Mouse (Mus musculus): ENCODE data around the gene Dhrs13. TPM values are rescaled to one million over a fixed set of nuclear protein-coding genes. Genes with fewer than 3 reads are reported as not detected.
A peak's percentile ranks its signal among the peaks of the same experiment; 100 is the strongest.
"Not testable (repeated sequence)": the region's sequence is repeated elsewhere in the genome, so short reads cannot be mapped to it uniquely, and the experiment has no call there.

Gene Dhrs13
- polyA plus RNA-seq, 1 experiment, result 10.8 TPM

GRCm38 (mm10) chr11:78032809-78033195 lies 722 bp downstream of the Dhrs13 start:
- peaks cover 4% of the 10 kb centered on the region for H3K4me1 ChIP-seq (ENCODE audit: control insufficient read depth, insufficient read depth, low read length)
- TF ChIP-seq CTCF (IDR thresholded peaks at IDR 0.05; ENCODE audit: control insufficient read depth, insufficient read depth, low read length) (no peak), POLR2A (IDR thresholded peaks at IDR 0.05; ENCODE audit: borderline replicate concordance, control insufficient read depth, low read depth, low read length) (no peak)
- no peak overlapping the region for H3K27ac ChIP-seq (ENCODE audit: control insufficient read depth, insufficient read depth, low read depth, low read length, poor library complexity)
- WGBS, result 15% methylated on average over 5 of the region's 5 CpGs
- H3K4me3 ChIP-seq (replicated peaks; ENCODE audit: control insufficient read depth, low read depth, low read length), result peak overlapping the region; percentile 65

GRCm38 (mm10) chr11:78033931-78034617 lies 2.0 kb downstream of the Dhrs13 start:
- H3K4me1 ChIP-seq (ENCODE audit: control insufficient read depth, insufficient read depth, low read length), result peaks cover 4% of the 10 kb centered on the region
- TF ChIP-seq POLR2A (IDR thresholded peaks at IDR 0.05; ENCODE audit: borderline replicate concordance, control insufficient read depth, low read depth, low read length) (no peak), CTCF (IDR thresholded peaks at IDR 0.05; ENCODE audit: control insufficient read depth, insufficient read depth, low read length) (no peak)
- H3K4me3 ChIP-seq (replicated peaks; ENCODE audit: control insufficient read depth, low read depth, low read length), result no peak overlapping the region
- H3K27ac ChIP-seq (ENCODE audit: control insufficient read depth, insufficient read depth, low read depth, low read length, poor library complexity), result no peak overlapping the region
- 94% methylated on average over 23 of the region's 23 CpGs for WGBS

GRCm38 (mm10) chr11:78036791-78037190 lies 4.7 kb downstream of the Dhrs13 start:
- WGBS, result 90% methylated on average over 10 of the region's 10 CpGs
- H3K4me3 ChIP-seq (replicated peaks; ENCODE audit: control insufficient read depth, low read depth, low read length), result no peak overlapping the region
- no peak overlapping the region for H3K27ac ChIP-seq (ENCODE audit: control insufficient read depth, insufficient read depth, low read depth, low read length, poor library complexity)

GRCm38 (mm10) chr11:78037831-78038752 lies 6.0 kb downstream of the Dhrs13 start, which contains the start of gene Flot2:
Gene Flot2 (plus strand): TSS chr11:78037931.
- TF ChIP-seq CTCF (IDR thresholded peaks at IDR 0.05; ENCODE audit: control insufficient read depth, insufficient read depth, low read length), result no peak
- peak; percentile 30; the same call in 1 of the 2 replicates for TF ChIP-seq POLR2A (IDR thresholded peaks at IDR 0.05; ENCODE audit: borderline replicate concordance, control insufficient read depth, low read depth, low read length)
- 2% methylated on average over 55 of the region's 55 CpGs for WGBS
- Histone ChIP-seq H3K27ac (ENCODE audit: control insufficient read depth, insufficient read depth, low read depth, low read length, poor library complexity) (peak within 1 kb of the TSS; percentile 96), H3K4me3 (replicated peaks; ENCODE audit: control insufficient read depth, low read depth, low read length) (peak within 1 kb of the TSS; percentile 81), H3K4me1 (ENCODE audit: control insufficient read depth, insufficient read depth, low read length) (peaks cover 2% of the 10 kb centered on the region)

More at GRCm38 (mm10) chr11:78036791-78037190, 4.7 kb downstream of the Dhrs13 start:
- H3K4me1 ChIP-seq (ENCODE audit: control insufficient read depth, insufficient read depth, low read length), result peaks cover 2% of the 10 kb centered on the region
- TF ChIP-seq CTCF (IDR thresholded peaks at IDR 0.05; ENCODE audit: control insufficient read depth, insufficient read depth, low read length) (no peak), POLR2A (IDR thresholded peaks at IDR 0.05; ENCODE audit: borderline replicate concordance, control insufficient read depth, low read depth, low read length) (no peak)

- 53% methylated on average over 2 of the region's 2 CpGs for WGBS
- no peak overlapping the region for H3K27ac ChIP-seq (ENCODE audit: control insufficient read depth, insufficient read depth, low read depth, low read length, poor library complexity)
- peaks cover 2% of the 10 kb centered on the region for H3K4me1 ChIP-seq (ENCODE audit: control insufficient read depth, insufficient read depth, low read length)
- no peak overlapping the region for H3K4me3 ChIP-seq (replicated peaks; ENCODE audit: control insufficient read depth, low read depth, low read length)
- TF ChIP-seq CTCF (IDR thresholded peaks at IDR 0.05; ENCODE audit: control insufficient read depth, insufficient read depth, low read length) (no peak), POLR2A (IDR thresholded peaks at IDR 0.05; ENCODE audit: borderline replicate concordance, control insufficient read depth, low read depth, low read length) (no peak)
These were observed 8.8 kb downstream of the Dhrs13 start for GRCm38 (mm10) chr11:78040878-78041277.

- not testable (repeated sequence) for H3K4me3 ChIP-seq (replicated peaks; ENCODE audit: control insufficient read depth, low read depth, low read length); H3K27ac ChIP-seq (ENCODE audit: control insufficient read depth, insufficient read depth, low read depth, low read length, poor library complexity); H3K4me1 ChIP-seq (ENCODE audit: control insufficient read depth, insufficient read depth, low read length)
- WGBS, result 90% methylated on average over 4 of the region's 4 CpGs
These were observed 10.3 kb downstream of the Dhrs13 start for GRCm38 (mm10) chr11:78042290-78042870.

- 47% methylated on average over 5 of the region's 5 CpGs for WGBS
- H3K4me1 ChIP-seq (ENCODE audit: control insufficient read depth, insufficient read depth, low read length), result no peaks in the 10 kb centered on the region
- TF ChIP-seq CTCF (IDR thresholded peaks at IDR 0.05; ENCODE audit: control insufficient read depth, insufficient read depth, low read length) (no peak), POLR2A (IDR thresholded peaks at IDR 0.05; ENCODE audit: borderline replicate concordance, control insufficient read depth, low read depth, low read length) (no peak)
- H3K27ac ChIP-seq (ENCODE audit: control insufficient read depth, insufficient read depth, low read depth, low read length, poor library complexity), result no peak overlapping the region
- H3K4me3 ChIP-seq (replicated peaks; ENCODE audit: control insufficient read depth, low read depth, low read length), result no peak overlapping the region
These were observed 12.7 kb downstream of the Dhrs13 start for GRCm38 (mm10) chr11:78044758-78045251.

GRCm38 (mm10) chr11:78048637-78049036 lies 16.6 kb downstream of the Dhrs13 start:
- not testable (repeated sequence) for H3K4me1 ChIP-seq (ENCODE audit: control insufficient read depth, insufficient read depth, low read length); H3K27ac ChIP-seq (ENCODE audit: control insufficient read depth, insufficient read depth, low read depth, low read length, poor library complexity); H3K4me3 ChIP-seq (replicated peaks; ENCODE audit: control insufficient read depth, low read depth, low read length)
- WGBS, result 80% methylated on average over 4 of the region's 4 CpGs

All from bone marrow, adult 2 months (tissue).